Mouse (Mus musculus): ENCODE results near the gene Vsx1. TPM values are rescaled to one million over a fixed set of nuclear protein-coding genes. Genes with fewer than 3 reads are reported as not detected.

Vsx1 gene
- polyA plus RNA-seq, 1 experiment from 2014 or later, result not detected

DNA sequence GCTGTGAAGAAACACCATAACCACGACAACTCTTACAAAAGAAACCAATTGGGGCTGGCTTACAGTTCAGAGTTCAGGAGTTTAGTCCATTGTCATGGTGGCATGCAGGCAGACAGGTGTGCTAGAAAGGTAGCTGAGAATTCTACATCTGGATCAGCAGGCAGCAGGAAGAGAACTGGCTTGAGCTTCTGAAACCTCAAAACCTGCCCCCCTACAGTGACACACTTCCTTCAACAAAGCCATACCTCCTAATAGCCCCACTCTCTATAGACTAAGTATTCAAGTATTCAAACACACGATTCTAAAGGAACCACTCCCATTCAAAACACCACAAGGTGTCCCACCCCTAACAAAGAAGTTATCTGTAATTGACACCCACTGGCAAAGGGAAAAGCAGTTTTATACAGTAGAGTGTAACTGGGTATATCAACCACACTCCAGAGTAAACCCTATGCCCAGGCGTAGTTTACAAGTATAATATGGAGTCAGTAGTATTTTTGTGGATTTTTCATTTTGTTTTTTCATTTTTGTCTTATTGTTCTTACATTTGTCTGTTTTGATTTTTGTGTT lies 53.2 kb downstream of the Vsx1 start:
- H3K4me2 ChIP-seq, result no peak overlapping the region
- H3K27me3 ChIP-seq, result no peaks in the 10 kb centered on the region
- H3K4me3 ChIP-seq, result no peak overlapping the region
- no peak overlapping the region for H3K27ac ChIP-seq
- ATAC-seq (ENCODE audit: insufficient number of reproducible peaks, insufficient read depth, low FRiP score, low TSS enrichment, low read depth), result no peak
- no peaks in the 10 kb centered on the region for H3K36me3 ChIP-seq
- H3K4me1 ChIP-seq, result no peaks in the 10 kb centered on the region
- 80% methylated on average over 3 of the region's 3 CpGs for WGBS
- H3K9me3 ChIP-seq, result no peaks in the 10 kb centered on the region
- H3K9ac ChIP-seq, result no peak overlapping the region

Other genes with a start within 250 kb of the Vsx1 start
- 8.2 and 8.5 TPM in 2 replicates for gene Zfp442, start 237.9 kb downstream of the Vsx1 start, polyA plus RNA-seq (2015; fragmentation: Nextera tagmentation; extraction: Ambion mirVana)
- gene Zfp345, start 204.3 kb downstream of the Vsx1 start, polyA plus RNA-seq (2015; fragmentation: Nextera tagmentation; extraction: Ambion mirVana), result 0.07 TPM in 1 of 2 replicates, not detected in the other
- gene Cst7, start 118.9 kb downstream of the Vsx1 start, polyA plus RNA-seq (2015; fragmentation: Nextera tagmentation; extraction: Ambion mirVana), result 1.0 and 1.1 TPM in 2 replicates
- 27.9 and 29.6 TPM in 2 replicates for gene Apmap, start 80.8 kb downstream of the Vsx1 start, polyA plus RNA-seq (2015; fragmentation: Nextera tagmentation; extraction: Ambion mirVana)
- gene Acss1, start 20.9 kb downstream of the Vsx1 start, polyA plus RNA-seq (2015; fragmentation: Nextera tagmentation; extraction: Ambion mirVana), result 5.3 and 5.8 TPM in 2 replicates
- 29.2 and 29.5 TPM in 2 replicates for gene Entpd6, start 59.7 kb upstream of the Vsx1 start, polyA plus RNA-seq (2015; fragmentation: Nextera tagmentation; extraction: Ambion mirVana)
- gene Pygb, start 97.4 kb upstream of the Vsx1 start, polyA plus RNA-seq (2015; fragmentation: Nextera tagmentation; extraction: Ambion mirVana), result 89.4 and 100 TPM in 2 replicates
- gene Abhd12, start 215.4 kb upstream of the Vsx1 start, polyA plus RNA-seq (2015; fragmentation: Nextera tagmentation; extraction: Ambion mirVana), result 68.2 and 69.5 TPM in 2 replicates
- gene Gins1, start 216.0 kb upstream of the Vsx1 start, polyA plus RNA-seq (2015; fragmentation: Nextera tagmentation; extraction: Ambion mirVana), result 52.2 and 54.9 TPM in 2 replicates